Mouse (Mus musculus): ENCODE measurements around the gene Slc39a9. TPM values are rescaled to one million over a fixed set of nuclear protein-coding genes. Genes with fewer than 3 reads are reported as not detected.

The Slc39a9 gene
- polyA plus RNA-seq, 1 experiment from 2014 or later = 22.4 TPM

DNA sequence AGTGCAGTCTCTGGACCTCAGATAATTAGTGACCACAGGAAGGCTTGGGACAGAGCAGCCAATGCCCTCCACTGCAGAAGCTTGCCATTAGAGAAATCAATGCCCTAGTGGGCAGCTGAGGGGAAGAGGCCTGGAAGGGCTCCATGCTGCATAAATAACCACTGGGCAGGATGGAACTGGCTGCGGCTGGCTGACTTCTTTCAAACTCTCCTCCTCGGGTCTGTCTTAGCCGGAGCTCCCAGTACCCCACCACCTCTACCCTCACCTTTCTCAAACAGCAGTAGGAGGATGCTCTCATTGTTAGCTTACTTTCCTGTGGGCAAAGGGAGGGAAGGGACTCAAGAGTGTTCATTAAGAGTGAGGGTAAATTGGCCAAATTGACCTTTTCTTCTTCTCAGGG lies 51.3 kb downstream of the Slc39a9 start:
- Histone ChIP-seq H3K4me3 (ENCODE audit: low read depth, low read length) (no peak overlapping the region), H3K9ac (ENCODE audit: low read length) (no peak overlapping the region), H3K27ac (ENCODE audit: low read depth, low read length) (no peak overlapping the region), H3K4me1 (ENCODE audit: control insufficient read depth, insufficient read depth, low read length) (peaks cover 4% of the 10 kb centered on the region), H3K9me3 (replicated peaks; ENCODE audit: control insufficient read depth, low read length) (no peaks in the 10 kb centered on the region), H3K36me3 (ENCODE audit: control insufficient read depth, insufficient read depth, low read length) (no peaks in the 10 kb centered on the region), H3K27me3 (replicated peaks; ENCODE audit: control insufficient read depth, insufficient read depth, low read length) (peaks cover 33% of the 10 kb centered on the region), H3K4me2 (ENCODE audit: low read length) (no peak overlapping the region)
- ATAC-seq (no peak), DNase-seq (ENCODE audit: low spot score) (no peak)
- whole genome bisulfite sequencing = 73% methylated on average over 3 of the region's 3 CpGs

DNA sequence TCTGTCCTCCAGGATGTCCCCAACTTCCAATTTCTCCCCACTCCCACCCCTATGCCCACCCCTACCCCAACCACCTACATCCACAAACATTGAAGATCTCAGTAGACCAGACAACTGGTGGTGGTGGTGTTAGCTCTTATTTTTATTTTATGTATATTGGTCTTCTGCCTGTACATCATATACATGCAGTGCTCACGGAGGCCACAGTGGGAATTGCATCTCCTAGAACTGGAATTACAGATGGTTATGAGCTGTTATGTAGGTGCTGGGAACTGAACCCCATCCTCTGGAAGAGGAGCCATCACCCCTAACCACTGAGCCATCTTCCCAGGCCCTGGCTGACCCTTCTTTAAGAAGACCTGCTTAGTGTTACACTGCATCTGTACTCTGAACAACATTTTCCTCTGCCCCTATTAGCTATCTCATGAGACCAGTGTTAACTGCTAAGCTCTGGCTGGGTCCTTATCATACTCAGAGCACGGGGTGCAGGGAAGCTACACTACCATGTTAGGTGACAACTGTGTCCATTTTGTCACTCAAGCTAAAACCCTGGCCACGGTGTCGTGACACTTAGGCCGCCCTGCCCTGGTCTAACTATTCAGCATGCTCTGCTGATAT lies 55.0 kb downstream of the Slc39a9 start:
- ATAC-seq (no peak), DNase-seq (ENCODE audit: low spot score) (no peak)
- Histone ChIP-seq H3K4me1 (ENCODE audit: control insufficient read depth, insufficient read depth, low read length) (no peaks in the 10 kb centered on the region), H3K9me3 (replicated peaks; ENCODE audit: control insufficient read depth, low read length) (no peaks in the 10 kb centered on the region), H3K9ac (ENCODE audit: low read length) (no peak overlapping the region), H3K27me3 (replicated peaks; ENCODE audit: control insufficient read depth, insufficient read depth, low read length) (peaks cover 6% of the 10 kb centered on the region), H3K4me2 (ENCODE audit: low read length) (no peak overlapping the region), H3K27ac (ENCODE audit: low read depth, low read length) (no peak overlapping the region), H3K4me3 (ENCODE audit: low read depth, low read length) (no peak overlapping the region), H3K36me3 (ENCODE audit: control insufficient read depth, insufficient read depth, low read length) (no peaks in the 10 kb centered on the region)
- 95% methylated on average over 5 of the region's 5 CpGs for WGBS

DNA sequence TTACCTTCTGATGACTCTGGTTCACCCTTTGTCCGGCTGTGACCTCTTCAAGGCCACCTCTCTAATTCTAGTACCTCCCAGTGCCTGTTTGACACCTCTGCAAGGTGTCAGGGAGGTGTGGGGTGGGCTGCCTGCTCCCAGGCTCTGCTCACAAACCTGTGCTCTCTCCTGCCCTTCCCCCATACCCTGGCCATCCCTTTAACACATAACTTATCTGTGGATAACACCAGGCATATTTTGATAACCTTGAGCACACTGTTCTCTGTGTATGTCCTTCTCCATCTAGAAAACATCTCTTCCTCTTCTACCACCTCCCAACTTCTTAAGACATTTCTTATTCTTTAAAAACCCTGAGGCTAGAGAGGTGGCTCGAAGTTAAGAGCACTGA lies 55.5 kb downstream of the Slc39a9 start:
- Histone ChIP-seq H3K4me3 (ENCODE audit: low read depth, low read length) (no peak overlapping the region), H3K4me1 (ENCODE audit: control insufficient read depth, insufficient read depth, low read length) (no peaks in the 10 kb centered on the region), H3K36me3 (ENCODE audit: control insufficient read depth, insufficient read depth, low read length) (no peaks in the 10 kb centered on the region), H3K27ac (ENCODE audit: low read depth, low read length) (no peak overlapping the region), H3K4me2 (ENCODE audit: low read length) (no peak overlapping the region), H3K9me3 (replicated peaks; ENCODE audit: control insufficient read depth, low read length) (no peaks in the 10 kb centered on the region), H3K9ac (ENCODE audit: low read length) (no peak overlapping the region), H3K27me3 (replicated peaks; ENCODE audit: control insufficient read depth, insufficient read depth, low read length) (0 out of 2 replicates have a peak, but pooled peaks cover 2% of the 10 kb centered on the region)
- ATAC-seq (no peak), DNase-seq (ENCODE audit: low spot score) (no peak)
- 73% methylated on average over 2 of the region's 2 CpGs for WGBS

DNA sequence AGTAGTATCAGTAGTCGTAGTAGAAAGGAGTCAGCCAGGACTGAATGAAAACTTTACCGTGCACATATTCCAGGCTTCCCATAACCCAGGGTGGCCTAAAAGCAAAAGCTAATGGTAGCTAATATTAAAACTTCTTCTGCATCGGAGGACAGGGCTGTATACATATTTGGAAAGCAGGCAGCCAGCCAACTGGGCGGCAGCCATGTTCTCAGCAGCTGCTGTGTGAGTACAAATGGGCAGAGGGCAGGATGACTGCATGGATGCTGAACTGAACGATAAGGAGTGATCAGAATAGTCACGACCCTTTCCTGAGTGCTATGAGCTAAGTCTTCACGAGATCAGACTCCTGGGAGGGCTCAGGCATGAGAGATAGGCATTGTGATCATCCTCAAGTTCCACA lies 57.6 kb downstream of the Slc39a9 start:
- DNase-seq (ENCODE audit: low spot score) (peak; percentile 23), ATAC-seq (no peak)
- 69% methylated on average over 7 of the region's 7 CpGs for WGBS

DNA sequence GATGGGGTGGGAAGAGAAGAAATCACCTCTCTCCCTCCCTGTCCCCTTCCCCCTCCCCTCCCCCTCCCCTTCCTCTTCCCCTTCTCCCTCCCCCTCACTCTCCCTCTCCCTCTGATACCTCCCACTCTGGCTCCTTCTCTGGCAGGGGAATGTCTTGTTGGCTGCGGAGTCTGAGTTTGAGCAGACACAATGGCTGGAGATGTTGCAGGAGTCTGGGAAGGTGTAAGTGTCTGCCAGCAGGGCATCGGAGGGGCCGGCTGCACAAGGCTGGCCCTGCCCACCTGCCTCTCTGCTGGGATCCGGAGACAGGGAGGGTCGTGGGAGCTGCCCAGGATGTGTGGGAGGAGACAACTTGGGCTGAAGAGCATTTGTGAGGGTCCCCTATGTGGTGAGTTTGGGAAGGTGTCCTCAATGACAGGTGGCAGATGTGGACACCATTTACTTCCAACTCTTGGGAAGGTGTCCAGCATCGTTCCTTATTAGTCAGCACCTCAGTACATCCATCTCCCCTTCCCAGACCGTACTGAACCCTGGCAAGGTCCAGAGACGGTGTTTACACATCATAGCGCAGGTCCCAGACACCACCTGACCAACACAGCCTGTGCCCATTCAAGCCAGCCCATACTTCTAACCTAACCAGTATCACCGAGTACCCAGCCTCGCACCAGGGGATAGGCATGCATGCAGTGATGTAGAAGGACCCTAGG lies 62.7 kb downstream of the Slc39a9 start:
- 59% methylated on average over 11 of the region's 11 CpGs for WGBS
- Histone ChIP-seq H3K27ac (ENCODE audit: low read depth, low read length) (no peak overlapping the region; the same call in 1 of the 2 replicates), H3K36me3 (ENCODE audit: control insufficient read depth, insufficient read depth, low read length) (no peaks in the 10 kb centered on the region), H3K4me2 (ENCODE audit: low read length) (no peak overlapping the region), H3K27me3 (replicated peaks; ENCODE audit: control insufficient read depth, insufficient read depth, low read length) (no peaks in the 10 kb centered on the region), H3K9me3 (replicated peaks; ENCODE audit: control insufficient read depth, low read length) (no peaks in the 10 kb centered on the region), H3K9ac (ENCODE audit: low read length) (no peak overlapping the region), H3K4me1 (ENCODE audit: control insufficient read depth, insufficient read depth, low read length) (peaks cover 6% of the 10 kb centered on the region), H3K4me3 (ENCODE audit: low read depth, low read length) (no peak overlapping the region)
- ATAC-seq (peak; percentile 35; the same call in 1 of the 2 replicates), DNase-seq (ENCODE audit: low spot score) (peak; percentile 35)

More for the DNA sequence above, 57.6 kb downstream of the Slc39a9 start:
- no peak overlapping the region for H3K4me3 ChIP-seq (ENCODE audit: low read depth, low read length)
- no peak overlapping the region for H3K4me2 ChIP-seq (ENCODE audit: low read length)
- no peaks in the 10 kb centered on the region for H3K27me3 ChIP-seq (replicated peaks; ENCODE audit: control insufficient read depth, insufficient read depth, low read length)
- no peaks in the 10 kb centered on the region for H3K9me3 ChIP-seq (replicated peaks; ENCODE audit: control insufficient read depth, low read length)
- H3K9ac ChIP-seq (ENCODE audit: low read length) = no peak overlapping the region
- H3K36me3 ChIP-seq (ENCODE audit: control insufficient read depth, insufficient read depth, low read length) = no peaks in the 10 kb centered on the region
- H3K4me1 ChIP-seq (ENCODE audit: control insufficient read depth, insufficient read depth, low read length) = peaks cover 2% of the 10 kb centered on the region
- H3K27ac ChIP-seq (ENCODE audit: low read depth, low read length) = no peak overlapping the region

DNA sequence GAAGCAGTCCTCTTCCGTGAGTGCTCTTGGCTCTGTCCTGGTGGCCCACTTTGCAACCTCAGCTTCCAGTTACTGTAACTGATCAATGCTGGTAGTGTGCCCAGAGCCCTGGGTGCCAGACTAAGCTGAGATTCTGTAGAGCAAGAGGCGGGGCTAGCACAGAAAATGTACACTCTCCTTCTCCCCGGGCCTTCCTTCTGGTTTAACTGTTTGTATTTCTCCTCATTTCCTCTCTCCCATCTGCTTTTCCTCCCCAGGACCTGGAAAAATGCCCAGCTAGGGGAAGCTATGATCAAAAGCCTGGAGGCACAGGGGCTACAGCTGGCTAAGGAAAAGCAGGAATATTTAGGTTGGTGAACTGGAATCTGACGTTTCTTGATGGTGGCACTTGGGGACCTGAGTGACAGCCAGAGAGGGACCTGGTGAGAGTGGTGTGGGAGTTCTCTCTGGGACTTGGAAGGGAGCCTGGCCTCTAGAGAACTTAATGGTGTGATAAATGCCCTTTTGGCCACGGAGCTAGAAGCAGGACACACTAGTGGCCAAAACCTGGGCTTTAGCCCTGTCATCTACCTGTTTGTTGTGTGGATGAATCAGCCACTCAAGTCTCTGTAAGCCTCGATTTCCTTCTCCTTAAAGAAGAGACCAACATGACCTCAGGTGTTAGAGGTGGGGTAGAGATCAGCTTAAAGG lies 63.4 kb downstream of the Slc39a9 start:
- H3K9me3 ChIP-seq (replicated peaks; ENCODE audit: control insufficient read depth, low read length) = no peaks in the 10 kb centered on the region
- no peaks in the 10 kb centered on the region for H3K36me3 ChIP-seq (ENCODE audit: control insufficient read depth, insufficient read depth, low read length)
- no peak overlapping the region for H3K9ac ChIP-seq (ENCODE audit: low read length)
- no peaks in the 10 kb centered on the region for H3K27me3 ChIP-seq (replicated peaks; ENCODE audit: control insufficient read depth, insufficient read depth, low read length)
- peaks cover 6% of the 10 kb centered on the region for H3K4me1 ChIP-seq (ENCODE audit: control insufficient read depth, insufficient read depth, low read length)
- ATAC-seq (peak; percentile 92), DNase-seq (ENCODE audit: low spot score) (peak; percentile 86)
- no peak overlapping the region for H3K4me3 ChIP-seq (ENCODE audit: low read depth, low read length)
- WGBS = 30% methylated on average over 6 of the region's 6 CpGs
- H3K27ac ChIP-seq (ENCODE audit: low read depth, low read length) = no peak overlapping the region; the same call in 1 of the 2 replicates
- no peak overlapping the region for H3K4me2 ChIP-seq (ENCODE audit: low read length)

DNA sequence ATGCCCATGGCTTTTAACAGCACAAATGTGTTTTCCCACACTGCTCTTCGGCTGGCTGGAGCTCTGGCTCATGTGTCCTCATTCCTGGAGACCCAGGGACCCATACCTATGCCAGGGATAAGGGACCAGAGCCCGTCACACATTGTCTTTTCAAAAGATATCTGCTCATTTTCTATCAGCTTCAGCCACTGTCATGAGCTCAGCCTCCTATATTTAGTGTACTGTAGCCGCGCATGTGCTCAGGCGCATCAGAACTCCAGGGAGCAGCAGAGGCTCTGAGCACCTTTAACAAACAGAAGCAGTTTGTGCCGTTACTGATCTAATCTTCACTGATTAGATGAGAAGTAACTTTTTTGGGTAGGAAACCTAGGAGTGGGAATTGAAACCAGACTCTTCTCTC lies 72.2 kb downstream of the Slc39a9 start:
- no peaks in the 10 kb centered on the region for H3K9me3 ChIP-seq (replicated peaks; ENCODE audit: control insufficient read depth, low read length)
- ATAC-seq = no peak
- no peak overlapping the region for H3K27ac ChIP-seq (ENCODE audit: low read depth, low read length)
- 74% methylated on average over 6 of the region's 6 CpGs for WGBS
- H3K4me1 ChIP-seq (ENCODE audit: control insufficient read depth, insufficient read depth, low read length) = no peaks in the 10 kb centered on the region
- H3K4me3 ChIP-seq (ENCODE audit: low read depth, low read length) = no peak overlapping the region
- no peak overlapping the region for H3K9ac ChIP-seq (ENCODE audit: low read length)
- H3K36me3 ChIP-seq (ENCODE audit: control insufficient read depth, insufficient read depth, low read length) = no peaks in the 10 kb centered on the region
- no peak for DNase-seq (ENCODE audit: low spot score)
- no peak overlapping the region for H3K4me2 ChIP-seq (ENCODE audit: low read length)
- H3K27me3 ChIP-seq (replicated peaks; ENCODE audit: control insufficient read depth, insufficient read depth, low read length) = no peaks in the 10 kb centered on the region

DNA sequence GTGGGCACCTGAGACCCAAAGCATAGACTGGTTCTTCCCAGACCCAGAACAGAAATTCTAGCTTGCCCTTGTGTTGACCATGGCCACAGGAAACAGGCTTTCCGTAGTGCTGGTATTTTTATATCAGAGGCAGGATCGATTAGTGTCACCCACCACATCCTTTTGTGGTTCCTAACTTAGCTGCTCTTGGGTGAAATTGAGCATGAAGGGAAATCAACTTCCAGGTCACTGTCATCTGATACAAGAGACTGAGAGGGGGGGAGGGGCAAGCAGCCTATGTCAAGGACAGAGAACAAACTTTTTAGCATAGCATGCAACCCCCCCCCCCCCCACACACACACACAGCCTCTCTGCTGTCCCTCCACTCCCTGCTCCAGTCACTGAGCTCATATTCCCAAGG lies 75.5 kb downstream of the Slc39a9 start:
- Histone ChIP-seq H3K27me3 (replicated peaks; ENCODE audit: control insufficient read depth, insufficient read depth, low read length) (no peaks in the 10 kb centered on the region), H3K27ac (ENCODE audit: low read depth, low read length) (no peak overlapping the region), H3K9ac (ENCODE audit: low read length) (no peak overlapping the region), H3K9me3 (replicated peaks; ENCODE audit: control insufficient read depth, low read length) (no peaks in the 10 kb centered on the region), H3K4me1 (ENCODE audit: control insufficient read depth, insufficient read depth, low read length) (no peaks in the 10 kb centered on the region), H3K4me2 (ENCODE audit: low read length) (no peak overlapping the region), H3K4me3 (ENCODE audit: low read depth, low read length) (no peak overlapping the region), H3K36me3 (ENCODE audit: control insufficient read depth, insufficient read depth, low read length) (no peaks in the 10 kb centered on the region)
- DNase-seq (ENCODE audit: low spot score) (no peak), ATAC-seq (no peak)
- 91% methylated on average over 2 of the region's 2 CpGs for WGBS

DNA sequence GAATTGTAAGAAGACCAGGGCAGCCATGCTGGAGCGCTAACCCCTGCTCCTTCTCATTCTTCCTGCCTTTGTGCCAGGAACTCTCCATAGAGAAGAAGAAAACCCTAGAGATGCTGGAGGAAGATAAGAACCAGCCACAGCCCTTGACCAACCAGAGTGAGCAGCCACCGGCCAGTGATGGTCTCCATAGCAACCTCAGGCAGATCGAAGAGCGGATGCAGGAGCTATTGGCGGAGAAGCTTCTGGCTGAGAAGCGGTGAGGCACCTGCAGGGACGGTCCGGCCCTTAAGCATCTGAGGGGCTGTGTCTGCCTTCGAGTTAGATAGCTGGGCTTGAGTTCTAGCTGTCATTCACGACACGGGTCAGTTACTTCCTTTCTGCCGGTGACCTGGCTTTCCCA lies 76.8 kb downstream of the Slc39a9 start:
- Histone ChIP-seq H3K36me3 (ENCODE audit: control insufficient read depth, insufficient read depth, low read length) (no peaks in the 10 kb centered on the region), H3K27ac (ENCODE audit: low read depth, low read length) (no peak overlapping the region), H3K4me2 (ENCODE audit: low read length) (no peak overlapping the region), H3K4me1 (ENCODE audit: control insufficient read depth, insufficient read depth, low read length) (no peaks in the 10 kb centered on the region), H3K9ac (ENCODE audit: low read length) (no peak overlapping the region), H3K27me3 (replicated peaks; ENCODE audit: control insufficient read depth, insufficient read depth, low read length) (no peaks in the 10 kb centered on the region), H3K4me3 (ENCODE audit: low read depth, low read length) (no peak overlapping the region), H3K9me3 (replicated peaks; ENCODE audit: control insufficient read depth, low read length) (no peaks in the 10 kb centered on the region)
- WGBS = 71% methylated on average over 12 of the region's 12 CpGs
- DNase-seq (ENCODE audit: low spot score) (no peak), ATAC-seq (no peak)

Data from forebrain, embryonic 14.5 days (tissue).